Mouse (Mus musculus) forebrain, postnatal 0 days (tissue): Measurements from ENCODE around the gene Gm10073. TPM values are rescaled to one million over a fixed set of nuclear protein-coding genes. Genes with fewer than 3 reads are reported as not detected.
A peak's percentile ranks its signal among the peaks of the same experiment; 100 is the strongest.
"Not testable (repeated sequence)": the region's sequence is repeated elsewhere in the genome, so short reads cannot be mapped to it uniquely, and the experiment has no call there.

Experiments
- ATAC-seq: fragments of 200-750 bp; cut with Nextera tagmentation; 2 replicates; pipeline ENCODE4 v1.8.0; 2017; ENCODE audit warnings: mild to moderate bottlenecking, moderate library complexity
- DNase-seq: peaks from one replicate; pipeline ENCODE4 v3.0.0-alpha.2; 2015
- H3K27ac ChIP-seq: fragments of 300-500 bp; sonication (generic); 2 replicates; pipeline ENCODE4 v1.5.1; 2014; ENCODE audit warnings: low read depth, mild to moderate bottlenecking, antibody characterized with exemption, low read length, moderate library complexity, mixed read lengths
- H3K27me3 ChIP-seq: fragments of 300-500 bp; sonication (generic); 2 replicates; pipeline ENCODE4 v1.6.1; 2014; ENCODE audit warnings: mild to moderate bottlenecking, low read length, mixed read lengths; ENCODE audit not compliant: insufficient read depth
- H3K36me3 ChIP-seq: fragments of 300-500 bp; sonication (generic); 2 replicates; pipeline ENCODE4 v1.6.1; 2014; ENCODE audit warnings: mild to moderate bottlenecking, moderate library complexity; ENCODE audit not compliant: insufficient read depth
- H3K4me1 ChIP-seq: fragments of 300-500 bp; sonication (generic); 2 replicates; pipeline ENCODE4 v1.6.1; 2014; ENCODE audit warnings: antibody characterized with exemption; ENCODE audit not compliant: insufficient read depth
- H3K4me2 ChIP-seq: fragments of 300-500 bp; sonication (generic); 2 replicates; pipeline ENCODE4 v1.6.1; 2014; ENCODE audit warnings: low read depth, mild to moderate bottlenecking, moderate library complexity
- H3K4me3 ChIP-seq: fragments of 300-500 bp; sonication (generic); 2 replicates; pipeline ENCODE4 v1.5.1; 2014; ENCODE audit warnings: low read depth, low read length, mixed read lengths
- H3K9ac ChIP-seq: fragments of 300-500 bp; sonication (generic); 2 replicates; pipeline ENCODE4 v1.6.1; 2014; ENCODE audit warnings: mild to moderate bottlenecking
- H3K9me3 ChIP-seq: fragments of 300-500 bp; sonication (generic); 2 replicates; pipeline ENCODE4 v1.6.1; 2016; ENCODE audit warnings: low read length
- CTCF ChIP-seq: sonication (generic); IDR thresholded peaks from 2 replicates; pipeline ENCODE4 v1.5.1; 2016; ENCODE audit warnings: antibody characterized with exemption, control low read depth, low read depth
- WGBS: fragments of 180-500 bp; shearing (Covaris S2); extraction: QIAGEN DNeasy Blood & Tissue Kit; methylation state at CpG from one replicate; pipeline ENCODE4 v1.1.7; 2014; 5-methylcytosine and 5-hydroxymethylcytosine counted together
- polyA plus RNA-seq: library from polyadenylated mRNA; unstranded; fragments of >200 nt; fragmentation: Nextera tagmentation; extraction: Ambion mirVana; gene quantifications from 2 replicates; pipeline ENCODE4 v1.2.1, GENCODE M21; 2015
- total RNA-seq: library from RNA; depleted of rRNA; stranded (reverse); fragments of >200 nt; gene quantifications from 2 replicates; pipeline ENCODE4 v1.2.3, GENCODE M21; 2014

Gm10073 gene
- total and polyA plus RNA-seq, 2 experiments from 2014 or later: 5.1 to 41.5 TPM

GRCm38 (mm10) chr8:106608425-106608824 is 35.2 kb upstream of the Gm10073 start:
- Histone ChIP-seq H3K9me3 (no peaks in the 10 kb centered on the region), H3K4me3 (no peak overlapping the region), H3K9ac (no peak overlapping the region), H3K27ac (no peak overlapping the region), H3K4me1 (0 out of 2 replicates have a peak, but pooled peaks cover 3% of the 10 kb centered on the region), H3K4me2 (no peak overlapping the region), H3K27me3 (peaks cover 29% of the 10 kb centered on the region), H3K36me3 (no peaks in the 10 kb centered on the region)
- WGBS: 78% methylated on average over 3 of the region's 3 CpGs
- DNase-seq: no peak
- TF ChIP-seq CTCF: no peak
- no peak for ATAC-seq

- H3K36me3 ChIP-seq, H3K4me2 ChIP-seq, H3K4me1 ChIP-seq, H3K9ac ChIP-seq, H3K9me3 ChIP-seq, ATAC-seq, DNase-seq, H3K27ac ChIP-seq, H3K4me3 ChIP-seq: not testable (repeated sequence)
- H3K27me3 ChIP-seq: peaks cover 35% of the 10 kb centered on the region
- WGBS: 80% methylated on average over 4 of the region's 4 CpGs
These were observed 34.5 kb upstream of the Gm10073 start for GRCm38 (mm10) chr8:106607783-106608182.

GRCm38 (mm10) chr8:106606601-106607145 is 33.4 kb upstream of the Gm10073 start:
- Histone ChIP-seq H3K36me3 (no peaks in the 10 kb centered on the region), H3K4me1 (0 out of 2 replicates have a peak, but pooled peaks cover 3% of the 10 kb centered on the region), H3K9ac (no peak overlapping the region), H3K4me3 (no peak overlapping the region), H3K4me2 (no peak overlapping the region), H3K9me3 (no peaks in the 10 kb centered on the region), H3K27me3 (peaks cover 44% of the 10 kb centered on the region), H3K27ac (no peak overlapping the region)
- WGBS: 42% methylated on average over 15 of the region's 15 CpGs
- no peak for DNase-seq
- ATAC-seq: no peak
- TF ChIP-seq CTCF: no peak

- H3K27ac ChIP-seq: no peak overlapping the region
- H3K4me1 ChIP-seq: 0 out of 2 replicates have a peak, but pooled peaks cover 3% of the 10 kb centered on the region
- H3K4me3 ChIP-seq: no peak overlapping the region
- no peak overlapping the region for H3K4me2 ChIP-seq
- no peaks in the 10 kb centered on the region for H3K9me3 ChIP-seq
- H3K36me3 ChIP-seq: no peaks in the 10 kb centered on the region
- TF ChIP-seq CTCF: no peak
- DNase-seq: no peak
- H3K9ac ChIP-seq: no peak overlapping the region
- peaks cover 44% of the 10 kb centered on the region for H3K27me3 ChIP-seq
- 52% methylated on average over 4 of the region's 4 CpGs for whole genome bisulfite sequencing
- ATAC-seq: no peak
These were observed 32.9 kb upstream of the Gm10073 start for GRCm38 (mm10) chr8:106606121-106606520.

- Histone ChIP-seq H3K4me1 (0 out of 2 replicates have a peak, but pooled peaks cover 3% of the 10 kb centered on the region), H3K36me3 (no peaks in the 10 kb centered on the region), H3K9ac (no peak overlapping the region), H3K4me2 (no peak overlapping the region), H3K27ac (no peak overlapping the region), H3K9me3 (no peaks in the 10 kb centered on the region), H3K4me3 (no peak overlapping the region), H3K27me3 (peaks cover 44% of the 10 kb centered on the region)
- WGBS: 77% methylated on average over 7 of the region's 7 CpGs
- TF ChIP-seq CTCF: no peak
- no peak for DNase-seq
- no peak for ATAC-seq
These were observed 32.4 kb upstream of the Gm10073 start for GRCm38 (mm10) chr8:106605657-106606056.

- H3K9me3 ChIP-seq: no peaks in the 10 kb centered on the region
- 1% methylated on average over 19 of the region's 19 CpGs for WGBS
- peak overlapping the region; percentile 60 for H3K4me2 ChIP-seq
- H3K4me3 ChIP-seq: peak overlapping the region; percentile 43
- 0 out of 2 replicates have a peak, but pooled peaks cover 3% of the 10 kb centered on the region for H3K4me1 ChIP-seq
- no peak overlapping the region for H3K9ac ChIP-seq
- ATAC-seq (no peak), DNase-seq (no peak)
- no peak overlapping the region for H3K27ac ChIP-seq
- H3K36me3 ChIP-seq: no peaks in the 10 kb centered on the region
- H3K27me3 ChIP-seq: peaks cover 44% of the 10 kb centered on the region
- no peak for TF ChIP-seq CTCF
These were observed 30.7 kb upstream of the Gm10073 start for GRCm38 (mm10) chr8:106603933-106604332.

GRCm38 (mm10) chr8:106603131-106603819 is 30.0 kb upstream of the Gm10073 start, which contains the start of gene Cdh1:
Cdh1 (plus strand) TSS chr8:106603351.
- DNase-seq (peak; percentile 30), ATAC-seq (peak; percentile 54; the same call in 1 of the 2 replicates)
- Histone ChIP-seq H3K27ac (no peak within 1 kb of the TSS), H3K4me3 (peak within 1 kb of the TSS; percentile 43), H3K36me3 (no peaks in the 10 kb centered on the region), H3K9me3 (no peaks in the 10 kb centered on the region), H3K27me3 (peaks cover 44% of the 10 kb centered on the region), H3K4me1 (0 out of 2 replicates have a peak, but pooled peaks cover 3% of the 10 kb centered on the region), H3K4me2 (peak within 1 kb of the TSS; percentile 60), H3K9ac (no peak within 1 kb of the TSS)
- under 1% methylated on average over 50 of the region's 53 CpGs for WGBS
- peak; percentile 31; the same call in 1 of the 2 replicates for TF ChIP-seq CTCF
